Mouse (Mus musculus) natural killer cell, adult 2 months (primary cell): ENCODE results near the gene Gatb.

Experiments
- DNase-seq, 2 experiments: peaks; one replicate each; pipeline ENCODE4 v3.0.0; 2022; ENCODE audit warnings: low spot score in 2 of 2

The Gatb gene

DNA sequence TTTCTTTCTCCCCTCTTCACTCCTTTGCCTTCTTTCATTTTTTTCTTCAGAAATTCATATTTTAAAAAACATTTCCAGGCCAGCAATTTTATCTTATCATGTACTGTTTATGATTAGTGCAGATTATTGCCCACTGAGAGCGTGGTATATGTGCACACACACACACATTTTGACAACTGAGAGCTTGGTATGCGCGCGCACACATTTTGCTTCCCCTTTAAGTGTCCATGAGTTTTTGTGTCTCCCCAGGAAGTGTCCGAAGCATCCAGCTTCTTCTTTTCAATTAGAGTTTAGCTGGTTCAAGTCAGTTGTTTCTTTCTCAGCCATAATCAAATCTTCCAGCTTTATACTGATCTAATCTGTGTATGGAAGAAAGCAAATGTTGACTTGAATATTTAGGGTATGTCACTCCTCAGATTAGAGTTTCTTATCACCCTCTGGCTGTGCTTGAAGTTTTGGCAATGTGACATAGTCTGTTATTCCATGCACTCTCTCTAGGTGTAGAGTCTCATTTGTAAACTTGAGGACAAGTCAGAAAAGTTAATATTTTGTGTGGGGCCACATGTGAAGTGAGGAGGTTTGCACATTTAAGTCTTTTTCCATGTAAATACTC, 18.8 kb downstream of the Gatb start:
- no peak for DNase-seq

DNA sequence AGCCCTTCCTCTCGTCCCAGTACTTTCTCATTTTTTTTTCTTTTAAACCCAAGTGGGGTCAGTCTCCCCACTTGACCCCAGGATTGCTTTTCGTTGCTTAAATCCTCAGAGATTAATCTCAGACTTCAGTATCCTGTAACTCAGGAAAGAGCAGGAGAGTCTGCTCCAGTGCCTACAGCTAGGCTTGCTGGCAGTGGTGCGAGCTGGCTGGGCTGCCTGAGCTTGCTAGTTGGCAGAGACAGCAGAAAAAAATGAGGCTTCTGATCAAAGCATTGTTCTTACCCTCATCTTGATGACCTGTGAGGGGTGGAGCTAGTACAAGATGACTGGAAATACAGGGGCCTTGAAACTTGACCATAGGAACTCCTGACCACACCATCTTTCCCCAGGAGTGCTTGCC, 20.5 kb downstream of the Gatb start:
- no peak for DNase-seq

DNA sequence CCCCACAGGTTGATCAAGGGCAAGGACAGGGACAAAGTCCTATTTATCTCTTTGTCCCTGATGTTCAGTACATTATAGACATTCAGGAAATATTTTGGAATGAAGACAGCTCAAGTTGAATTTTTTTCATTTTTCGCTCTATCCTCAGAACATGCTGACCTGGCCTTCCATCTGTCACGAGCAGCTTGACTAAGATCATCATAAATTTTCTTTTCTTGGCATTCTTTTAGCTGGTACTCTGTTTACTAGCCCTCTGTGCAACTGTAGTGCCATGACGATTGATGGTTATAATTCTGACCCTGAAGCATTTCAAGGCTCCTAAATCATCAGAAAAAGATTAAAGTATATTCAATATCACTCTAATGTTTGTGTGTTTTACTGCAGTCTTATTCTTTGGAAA, 25.6 kb downstream of the Gatb start:
- DNase-seq = no peak

DNA sequence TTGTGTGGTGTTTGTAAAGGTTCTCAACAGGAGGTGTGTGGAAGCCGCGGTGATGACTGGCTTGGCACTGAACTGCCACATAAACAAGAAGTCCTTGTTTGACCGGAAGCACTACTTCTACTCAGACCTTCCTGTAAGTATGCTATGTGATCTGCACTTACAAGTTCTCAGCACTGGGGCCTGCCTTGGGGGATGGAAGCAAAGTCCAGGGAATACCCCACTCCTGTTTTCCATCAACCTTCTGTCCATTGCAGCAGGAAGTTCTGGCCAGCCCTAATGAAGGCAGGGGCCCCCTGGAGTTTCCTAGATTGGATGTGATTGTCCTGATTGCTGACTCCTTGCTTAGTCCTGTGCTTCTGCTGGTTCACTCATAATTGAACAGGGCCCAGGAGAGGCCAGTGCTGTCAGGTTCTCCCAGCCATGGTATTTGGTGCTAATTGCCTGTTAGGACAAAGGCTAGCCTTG, 28.0 kb downstream of the Gatb start:
- DNase-seq = no peak

- DNase-seq = no peak
Observed at GRCm38 (mm10) chr3:85603811-85604210, 29.9 kb downstream of the Gatb start.

DNA sequence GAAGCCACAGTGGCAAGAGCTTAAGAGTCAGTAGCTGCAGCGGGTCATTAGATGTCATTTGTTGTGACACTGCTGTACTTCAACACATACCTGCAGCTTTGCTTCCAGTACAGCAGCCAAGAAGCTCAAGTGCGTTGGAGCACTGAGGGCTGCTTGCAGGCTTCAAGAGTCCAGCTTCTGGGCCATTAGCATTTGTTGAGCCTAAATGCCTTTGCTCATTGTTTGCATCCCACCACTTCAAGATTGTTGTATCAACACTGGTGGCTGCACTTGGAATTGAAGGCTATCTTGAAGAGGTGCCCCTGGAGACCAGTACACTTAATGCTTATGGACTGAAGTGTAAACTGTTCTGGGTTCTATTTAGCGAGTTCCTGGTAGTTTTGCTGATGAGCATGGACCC, 33.0 kb downstream of the Gatb start:
- no peak for DNase-seq

- DNase-seq = no peak
Observed at GRCm38 (mm10) chr3:85607753-85608152, 33.8 kb downstream of the Gatb start.

DNA sequence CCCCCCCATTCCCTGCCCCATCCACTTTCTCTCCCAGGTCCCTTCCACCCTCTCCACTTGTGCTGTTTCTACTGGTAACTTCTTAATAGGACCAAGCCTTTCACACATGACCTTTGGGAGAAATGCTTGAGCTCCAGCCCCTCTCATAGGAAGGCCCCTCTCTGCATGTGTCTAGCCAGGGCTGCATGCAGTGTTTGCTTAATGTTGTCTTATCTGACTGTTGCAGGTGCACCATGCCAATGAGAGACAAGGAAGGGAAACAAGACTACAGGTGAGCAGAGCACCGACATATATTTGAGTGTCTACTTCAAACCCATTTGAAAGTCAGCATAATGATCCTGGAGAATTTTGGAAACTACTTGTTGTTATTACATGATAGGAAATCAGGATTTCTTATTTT, 42.5 kb downstream of the Gatb start:
- no peak for DNase-seq

DNA sequence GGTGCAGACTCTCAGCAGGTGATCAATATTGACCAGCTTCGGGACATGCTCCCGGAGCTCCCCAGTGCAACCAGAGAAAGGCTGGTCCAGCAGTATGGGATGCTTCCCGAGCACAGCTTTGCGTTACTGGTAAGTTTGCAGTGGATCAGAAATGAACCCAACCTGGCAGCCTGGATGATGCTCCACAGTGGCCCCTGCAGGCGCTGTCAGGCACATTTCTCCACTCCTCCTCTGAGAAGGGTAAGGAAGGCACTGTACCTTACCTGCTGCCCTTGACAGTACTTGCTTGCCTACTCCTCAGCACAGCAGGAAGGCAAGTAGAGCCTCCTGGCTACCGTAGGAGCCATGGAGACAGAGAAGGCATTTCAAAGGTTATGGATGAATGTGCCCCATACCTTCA, 45.0 kb downstream of the Gatb start:
- DNase-seq = no peak

- no peak for DNase-seq
Observed at GRCm38 (mm10) chr3:85619345-85619744, 45.4 kb downstream of the Gatb start.

DNA sequence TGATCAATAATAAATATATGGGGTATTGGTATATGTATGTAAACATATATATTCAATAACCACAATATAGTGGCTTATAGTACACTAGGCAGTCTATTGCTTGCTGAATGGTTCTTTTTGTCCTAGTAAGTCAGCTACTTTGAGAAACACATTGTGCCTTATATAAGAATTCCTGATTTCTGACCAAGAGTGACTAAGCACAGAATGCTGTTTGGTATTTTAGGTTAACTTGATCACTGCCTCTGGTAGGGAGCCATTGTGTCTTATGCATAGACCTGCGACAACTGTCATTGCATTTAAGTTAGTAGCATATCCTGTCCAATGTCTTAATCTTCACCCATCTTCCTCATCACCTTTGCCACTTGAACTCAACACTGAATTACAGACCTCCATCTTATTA, 45.8 kb downstream of the Gatb start:
- no peak for DNase-seq

GRCm38 (mm10) chr3:85629895-85630510, 56.1 kb downstream of the Gatb start:
- no peak for DNase-seq

GRCm38 (mm10) chr3:85633733-85634132, 59.8 kb downstream of the Gatb start:
- no peak for DNase-seq

DNA sequence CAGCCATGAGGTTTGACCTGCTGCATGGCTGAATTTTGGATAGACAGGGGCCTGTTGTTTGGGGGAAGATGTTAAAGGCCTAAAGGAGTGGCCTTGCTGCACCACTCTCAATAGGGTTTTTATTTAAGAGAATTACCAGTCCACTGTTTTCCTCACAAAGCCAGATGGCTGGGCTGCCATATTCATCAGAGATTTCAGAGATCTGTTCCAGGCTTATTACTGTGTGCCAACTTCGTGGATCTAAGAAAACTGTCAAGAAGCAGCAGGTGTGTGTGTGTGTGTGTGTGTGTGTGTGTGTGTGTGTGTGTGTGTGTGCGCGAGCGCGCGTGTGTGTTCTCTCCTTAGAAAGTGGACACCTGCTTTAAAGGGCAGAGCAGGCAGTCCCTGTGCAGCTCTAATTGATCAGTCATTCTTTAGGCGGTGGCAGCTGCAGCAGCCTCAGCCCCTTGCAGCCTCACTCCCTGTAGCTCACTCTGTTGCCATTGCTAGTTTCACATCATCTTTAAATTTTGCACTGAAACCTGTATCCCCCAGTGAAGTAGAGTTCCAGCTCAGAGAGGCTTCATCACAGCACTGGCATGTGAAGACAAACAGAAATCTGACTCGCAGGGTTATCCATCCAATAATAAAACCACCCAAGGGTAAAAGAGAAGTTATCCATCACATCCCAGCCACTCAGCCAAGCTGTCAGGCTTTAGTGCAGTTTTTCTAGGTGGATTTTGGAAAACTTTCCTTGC, 60.6 kb downstream of the Gatb start:
- no peak for DNase-seq

DNA sequence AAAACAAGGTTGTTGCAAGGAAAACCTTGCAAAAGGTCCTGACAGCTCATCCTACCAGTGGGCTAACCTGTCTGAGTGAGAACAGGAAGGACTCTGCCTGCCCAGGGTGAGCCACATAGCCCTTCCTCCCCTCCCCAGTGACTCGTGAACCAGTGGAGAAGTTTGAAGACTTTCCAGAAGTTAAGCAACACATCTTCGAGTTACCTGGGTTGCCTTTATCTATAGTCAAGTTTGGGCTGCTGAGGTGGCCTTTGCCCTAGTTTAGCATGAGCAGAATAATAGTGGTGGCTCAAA, 61.2 kb downstream of the Gatb start:
- no peak for DNase-seq

- no peak for DNase-seq
Observed at GRCm38 (mm10) chr3:85635591-85635990, 61.7 kb downstream of the Gatb start.

GRCm38 (mm10) chr3:85636716-85637447, 63.0 kb downstream of the Gatb start:
- no peak for DNase-seq

DNA sequence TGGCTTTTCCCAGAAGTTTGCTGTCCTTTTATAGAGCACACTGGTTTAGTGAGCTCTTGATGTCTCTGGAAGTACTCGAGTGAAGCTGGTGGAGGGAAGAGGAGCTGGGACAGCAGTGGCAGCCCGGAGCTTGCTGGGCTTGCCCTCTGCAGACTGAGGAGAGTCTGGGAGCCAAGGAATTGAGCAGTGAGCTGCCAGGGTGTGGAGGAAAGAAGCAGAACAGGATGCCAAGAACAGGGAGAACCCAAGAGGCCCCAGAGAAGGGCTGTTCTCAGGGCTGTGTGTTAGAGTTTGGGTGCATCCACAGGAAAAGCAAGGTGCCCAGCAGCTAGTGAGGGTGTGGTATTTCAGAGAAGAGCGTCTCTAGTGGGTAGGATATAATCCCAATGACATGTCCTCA, 67.8 kb downstream of the Gatb start:
- no peak for DNase-seq

- no peak for DNase-seq
Observed at GRCm38 (mm10) chr3:85644814-85645213, 70.9 kb downstream of the Gatb start.

DNA sequence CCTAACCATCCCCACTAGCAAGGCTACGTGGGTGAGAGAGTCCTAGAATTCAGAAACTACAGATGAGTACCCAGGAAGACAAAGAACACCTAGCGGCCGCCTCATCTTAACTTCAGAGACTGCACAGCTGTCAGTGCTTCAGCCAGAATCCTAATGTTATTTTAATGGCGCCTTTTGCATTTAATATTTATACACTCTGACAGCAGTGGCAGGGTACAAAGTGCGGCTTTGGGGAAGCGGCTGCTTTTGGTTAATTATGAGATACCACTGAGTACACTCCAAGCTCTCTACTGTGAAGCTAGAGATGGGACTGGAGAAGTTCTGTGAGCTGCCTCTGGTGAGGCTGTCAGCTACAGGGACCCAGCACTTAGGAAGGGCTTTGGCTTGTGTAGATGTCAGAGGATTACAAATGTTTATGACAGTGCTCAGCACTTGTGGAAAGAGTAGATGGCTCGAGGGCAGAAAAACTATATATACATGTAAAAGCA, 71.6 kb downstream of the Gatb start:
- no peak for DNase-seq

DNA sequence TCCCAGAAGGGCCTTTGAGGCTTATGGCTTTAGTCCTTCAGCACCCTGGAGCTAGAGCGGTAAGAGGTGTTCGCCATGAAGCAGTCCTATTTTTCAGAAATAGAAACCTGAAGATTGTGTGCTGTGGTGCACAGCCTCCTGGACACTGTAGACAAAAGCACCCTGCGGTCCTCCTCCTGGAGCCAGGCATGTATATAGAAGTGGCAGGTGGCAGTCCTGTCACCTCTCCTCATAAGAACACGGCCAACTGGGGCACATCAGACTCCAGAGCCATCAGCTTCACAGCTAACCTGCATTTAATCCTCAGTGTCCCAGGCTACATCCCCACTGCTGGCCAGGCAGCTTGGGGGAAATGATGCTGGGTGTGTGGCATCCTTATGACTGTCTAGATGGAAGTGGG, 75.3 kb downstream of the Gatb start:
- DNase-seq = no peak
